In the genomic region with DNA sequence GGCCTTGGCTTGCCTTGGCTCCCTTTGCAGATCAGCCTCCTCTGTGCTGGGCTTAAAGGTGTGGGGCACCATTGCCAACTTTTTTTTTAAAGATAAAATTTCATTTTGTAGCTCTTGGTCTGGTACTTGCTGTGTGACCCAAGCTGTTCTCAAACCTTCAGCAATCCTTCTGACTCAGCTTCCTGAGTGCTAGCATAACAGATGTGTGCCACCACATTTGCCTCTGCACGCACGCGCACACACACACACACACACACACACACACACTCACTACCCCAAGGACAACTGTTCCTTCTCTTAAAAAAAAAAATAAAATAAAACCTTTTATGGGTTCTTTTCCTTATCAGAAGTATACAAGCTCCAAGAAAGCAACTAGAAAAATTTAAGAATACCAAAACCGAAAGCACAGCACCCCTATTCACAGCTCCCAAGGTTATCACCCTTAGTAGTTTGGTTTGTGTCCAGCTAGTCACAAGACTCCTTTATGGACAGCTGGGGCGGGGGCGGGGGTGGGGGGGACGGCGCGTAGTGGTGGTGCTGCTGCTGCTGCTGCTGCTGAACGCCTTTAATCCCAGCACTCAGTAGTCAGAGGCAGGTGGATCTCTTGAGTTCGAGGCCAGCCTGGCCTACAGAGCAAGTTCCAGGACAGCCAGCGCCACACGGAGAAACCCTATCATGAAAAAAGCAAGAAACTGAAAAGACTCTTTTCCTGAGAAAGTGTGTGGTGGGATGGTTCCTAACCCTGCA, we compare ENCODE assay signal across 9 mouse cellular contexts.
DNase-seq lines count a peak whose midpoint lies in the region; ATAC-seq and TF ChIP-seq lines count a peak whose summit lies in the region.
"Had no signal": no experiment of that assay in that cellular context is flagged by ENCODE, and none has a peak within 500 bp of the region (broad histone marks: within the 10 kb centered on the region; RNA-seq: fewer than 3 reads in every experiment).

No protein-coding gene starts in this region.

- no peaks in the 10 kb centered on the region for H3K27me3 ChIP-seq in forebrain, embryonic 10.5 days (ENCODE audit: poor library complexity, severe bottlenecking)
- H3K27me3 ChIP-seq in forebrain, embryonic 16.5 days (replicated peaks; ENCODE audit: control insufficient read depth, insufficient read depth, low read length): no peaks in the 10 kb centered on the region
- no peaks in the 10 kb centered on the region for H3K27me3 ChIP-seq in spleen, adult 2 months (ENCODE audit: control insufficient read depth, insufficient read depth, low read length)
- H3K27me3 ChIP-seq in embryonic facial prominence, embryonic 15.5 days: no peaks in the 10 kb centered on the region

- TF ChIP-seq POLR2A in spleen, adult 2 months (IDR thresholded peaks at IDR 0.05; ENCODE audit: low read depth, low read length): no peak

- no peak overlapping the region for H3K4me3 ChIP-seq in forebrain, embryonic 10.5 days
- H3K4me3 ChIP-seq in forebrain, embryonic 16.5 days (replicated peaks; ENCODE audit: low read length): no peak overlapping the region
- H3K4me3 ChIP-seq in spleen, adult 2 months (ENCODE audit: extremely low read depth, insufficient read depth, insufficient read length): no peak overlapping the region
- H3K4me3 ChIP-seq in embryonic facial prominence, embryonic 15.5 days (replicated peaks): no peak overlapping the region

- no peak for ATAC-seq in forebrain, embryonic 16.5 days
- no peak for ATAC-seq in embryonic facial prominence, embryonic 15.5 days (ENCODE audit: insufficient number of reproducible peaks, low FRiP score, low TSS enrichment, low read depth)
- ATAC-seq in monocyte, adult 5-6 weeks (replicated peaks; ENCODE audit: insufficient number of reproducible peaks, low FRiP score, low TSS enrichment, poor library complexity, severe bottlenecking): no peak

- 89% methylated on average over 13 of the region's 13 CpGs for WGBS in forebrain, embryonic 10.5 days
- WGBS in forebrain, embryonic 16.5 days: 87% methylated on average over 13 of the region's 13 CpGs
- 38% methylated on average over 13 of the region's 13 CpGs for WGBS in spleen, adult 2 months
- 80% methylated on average over 13 of the region's 13 CpGs for WGBS in embryonic facial prominence, embryonic 15.5 days

- no peaks in the 10 kb centered on the region for H3K9me3 ChIP-seq in forebrain, embryonic 10.5 days
- no peaks in the 10 kb centered on the region for H3K9me3 ChIP-seq in forebrain, embryonic 16.5 days (ENCODE audit: control insufficient read depth, low read length)
- H3K9me3 ChIP-seq in embryonic facial prominence, embryonic 15.5 days (replicated peaks): no peaks in the 10 kb centered on the region

- peaks cover 23% of the 10 kb centered on the region for H3K36me3 ChIP-seq in forebrain, embryonic 10.5 days (replicated peaks)
- peaks cover 5% of the 10 kb centered on the region; the same call in 1 of the 2 replicates for H3K36me3 ChIP-seq in forebrain, embryonic 16.5 days (ENCODE audit: control insufficient read depth, insufficient read depth)
- H3K36me3 ChIP-seq in spleen, adult 2 months (ENCODE audit: control insufficient read depth, insufficient read depth, low read length): peaks cover 9% of the 10 kb centered on the region
- peaks cover 9% of the 10 kb centered on the region; the same call in 1 of the 2 replicates for H3K36me3 ChIP-seq in embryonic facial prominence, embryonic 15.5 days

- H3K27ac ChIP-seq in forebrain, embryonic 10.5 days: peak overlapping the region; percentile 48
- no peak overlapping the region for H3K27ac ChIP-seq in forebrain, embryonic 16.5 days (ENCODE audit: low read length)
- peak overlapping the region; percentile 4; the same call in 1 of the 2 replicates for H3K27ac ChIP-seq in spleen, adult 2 months (ENCODE audit: insufficient read depth, low read length)
- H3K27ac ChIP-seq in embryonic facial prominence, embryonic 15.5 days (replicated peaks): peak overlapping the region; percentile 58

- no peak overlapping the region for H3K4me2 ChIP-seq in forebrain, embryonic 16.5 days (ENCODE audit: low read length)
- H3K4me2 ChIP-seq in embryonic facial prominence, embryonic 15.5 days (replicated peaks): no peak overlapping the region

- H3K4me1 ChIP-seq in forebrain, embryonic 10.5 days: peaks cover 25% of the 10 kb centered on the region
- H3K4me1 ChIP-seq in forebrain, embryonic 16.5 days (replicated peaks; ENCODE audit: control insufficient read depth, insufficient read depth, low read length): peaks cover 8% of the 10 kb centered on the region
- peaks cover 22% of the 10 kb centered on the region; the same call in 1 of the 2 replicates for H3K4me1 ChIP-seq in spleen, adult 2 months (ENCODE audit: control insufficient read depth, insufficient read depth, insufficient read length)
- peaks cover 20% of the 10 kb centered on the region for H3K4me1 ChIP-seq in embryonic facial prominence, embryonic 15.5 days

- intact Hi-C loops in gastrocnemius, postnatal 14 days (cut with DNase I; ENCODE audit: low total_unique reads): no loop called here

- no peak for DNase-seq in forebrain, embryonic 10.5 days (ENCODE audit: extremely low spot score, low spot score)
- DNase-seq in spleen, adult 2 months (ENCODE audit: low read depth in 1 of 2, low spot score in 2 of 2): no peak
- DNase-seq in spleen, postnatal 14 days (ENCODE audit: low spot score in 2 of 2): no peak
- peak; percentile 36 to 41 for DNase-seq in natural killer cell, adult 2 months (ENCODE audit: low spot score in 2 of 2)
- DNase-seq in gastrocnemius, postnatal 14 days: no peak
- DNase-seq: heart, postnatal 36 days had no signal

- H3K9ac ChIP-seq in forebrain, embryonic 16.5 days (replicated peaks; ENCODE audit: low read depth, low read length): no peak overlapping the region
- H3K9ac ChIP-seq in embryonic facial prominence, embryonic 15.5 days: no peak overlapping the region

- TF ChIP-seq CTCF in spleen, adult 2 months (IDR thresholded peaks at IDR 0.05; ENCODE audit: extremely low read depth, insufficient read depth, insufficient read length, insufficient replicate concordance): no peak

Comparison
In these comparisons a context has a peak if more than half of its experiments do, and no peak if none do; other contexts are left out.
1. DNase-seq: peak in natural killer cell, adult 2 months (2 of 2); none in forebrain, embryonic 10.5 days (single experiment), spleen, adult 2 months (0 of 2), spleen, postnatal 14 days (0 of 2) and gastrocnemius, postnatal 14 days (single experiment).